Comparison of ENCODE assay signal across 8 mouse cellular contexts in the genomic region with DNA sequence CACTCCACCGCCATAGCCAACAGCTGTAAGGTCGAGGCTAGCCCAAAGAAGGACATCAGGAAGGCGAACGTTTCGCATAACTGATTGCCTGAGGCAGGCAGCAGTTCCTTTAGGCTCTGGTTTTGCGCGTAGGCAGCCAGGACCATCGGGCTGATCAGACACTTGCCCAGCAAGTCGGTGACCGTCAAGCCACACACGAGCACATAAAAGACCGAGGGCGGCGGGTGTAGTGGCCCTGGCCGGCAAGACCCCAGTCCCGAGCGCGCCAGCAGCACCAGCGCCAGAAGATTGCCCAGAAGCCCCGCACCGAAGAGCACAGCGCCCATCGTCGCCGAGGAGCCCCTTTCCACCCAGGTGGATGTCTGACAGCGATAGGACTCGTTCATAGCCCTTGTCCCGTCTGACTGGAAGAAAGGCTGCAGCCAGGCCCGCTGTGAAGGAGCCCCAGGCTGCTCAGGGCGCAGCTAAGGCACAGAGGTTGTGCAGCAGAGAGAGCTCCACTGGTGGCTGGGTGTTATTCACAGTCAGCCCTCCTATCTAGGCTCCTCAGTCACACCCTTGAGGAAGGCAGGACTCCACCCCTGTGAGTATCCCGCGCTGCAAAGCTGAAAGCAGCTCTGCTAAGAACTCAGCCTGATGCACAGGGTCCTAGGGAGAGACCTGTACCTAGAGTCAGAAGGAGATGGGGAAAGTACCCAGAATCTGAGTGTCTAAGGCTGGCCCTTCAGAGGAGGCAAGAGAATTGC. TPM values are rescaled to one million over a fixed set of nuclear protein-coding genes. Genes with fewer than 3 reads are reported as not detected.
DNase-seq lines count a peak whose midpoint lies in the region; ATAC-seq and TF ChIP-seq lines count a peak whose summit lies in the region.

A gene (minus strand): TSS at position 508 of the 746 bp plus-strand sequence.

- peak within 1 kb of the TSS; percentile 31 for H3K4me3 ChIP-seq in left cerebral cortex, adult 2 months
- peak within 1 kb of the TSS; percentile 20 for H3K4me3 ChIP-seq in intestine, embryonic 14.5 days (ENCODE audit: low read depth, low read length)
- peak within 1 kb of the TSS; percentile 35 for H3K4me3 ChIP-seq in neural tube, embryonic 13.5 days

- intact Hi-C loops in left cerebral cortex, adult 2 months (cut with DNase I) = no loop called here

- H3K9ac ChIP-seq in intestine, embryonic 14.5 days (ENCODE audit: low read length) = no peak within 1 kb of the TSS
- peak within 1 kb of the TSS; percentile 59 for H3K9ac ChIP-seq in neural tube, embryonic 13.5 days

- peak within 1 kb of the TSS; percentile 53 for H3K4me2 ChIP-seq in intestine, embryonic 14.5 days (ENCODE audit: low read length)
- peak within 1 kb of the TSS; percentile 59 for H3K4me2 ChIP-seq in neural tube, embryonic 13.5 days

- no peaks in the 10 kb centered on the region; the same call in 1 of the 2 replicates for H3K4me1 ChIP-seq in intestine, embryonic 14.5 days (replicated peaks; ENCODE audit: control insufficient read depth, insufficient read depth, low read length)
- H3K4me1 ChIP-seq in neural tube, embryonic 13.5 days (replicated peaks) = peaks cover 8% of the 10 kb centered on the region

- TF ChIP-seq CTCF in left cerebral cortex, adult 2 months (IDR thresholded peaks at IDR 0.05) = no peak

- under 1% methylated on average over 32 of the region's 32 CpGs for WGBS in intestine, embryonic 14.5 days
- WGBS in neural tube, embryonic 13.5 days = under 1% methylated on average over 32 of the region's 32 CpGs

- no peaks in the 10 kb centered on the region for H3K36me3 ChIP-seq in intestine, embryonic 14.5 days (ENCODE audit: control insufficient read depth, insufficient read depth, low read length)
- no peaks in the 10 kb centered on the region for H3K36me3 ChIP-seq in neural tube, embryonic 13.5 days

- peak; percentile 60 for ATAC-seq in intestine, embryonic 14.5 days (replicated peaks; ENCODE audit: low FRiP score, low TSS enrichment, low read depth)
- ATAC-seq in neural tube, embryonic 13.5 days (ENCODE audit: low read depth) = peak; percentile 60; the same call in 1 of the 2 replicates

- H3K9me3 ChIP-seq in intestine, embryonic 14.5 days (ENCODE audit: control insufficient read depth, low read length) = no peaks in the 10 kb centered on the region
- H3K9me3 ChIP-seq in neural tube, embryonic 13.5 days = no peaks in the 10 kb centered on the region

- no peak for DNase-seq in left cerebral cortex, adult 2 months (ENCODE audit: extremely low spot score in 1 of 2, low spot score in 2 of 2)
- no peak for DNase-seq in left cerebral cortex, adult 9 months (ENCODE audit: low spot score in 2 of 2)
- peak; percentile 36 for DNase-seq in embryo, embryonic 9.5 days (ENCODE audit: extremely low spot score)
- peak; percentile 66 for DNase-seq in intestine, embryonic 14.5 days (ENCODE audit: low spot score)
- DNase-seq in layer of hippocampus, postnatal 10 days (ENCODE audit: low spot score in 2 of 2) = no peak
- no peak for DNase-seq in adrenal gland, postnatal 36 days
- no peak for DNase-seq in cerebellum, adult 18-20 months

- H3K27me3 ChIP-seq in intestine, embryonic 14.5 days (replicated peaks; ENCODE audit: control insufficient read depth, insufficient read depth, low read length) = peaks cover 25% of the 10 kb centered on the region
- peaks cover 32% of the 10 kb centered on the region for H3K27me3 ChIP-seq in neural tube, embryonic 13.5 days

- no peak within 1 kb of the TSS for H3K27ac ChIP-seq in left cerebral cortex, adult 2 months
- no peak within 1 kb of the TSS for H3K27ac ChIP-seq in intestine, embryonic 14.5 days (ENCODE audit: low read depth)
- no peak within 1 kb of the TSS for H3K27ac ChIP-seq in neural tube, embryonic 13.5 days (replicated peaks)

RNA-seq across cellular contexts. Expression of the gene that starts here (rescaled TPM):
- under 1 TPM; 0.70 to 0.72 TPM for total RNA-seq in left cerebral cortex, adult 2 months (2021)
- polyA plus RNA-seq in intestine, embryonic 14.5 days (2014; fragmentation: Nextera tagmentation; extraction: Ambion mirVana) = not detected in 2 replicates
- 0.47 and 0.53 TPM in 2 replicates for polyA plus RNA-seq in neural tube, embryonic 13.5 days (2015; fragmentation: Nextera tagmentation; extraction: Ambion mirVana)
- under 1 TPM; 0.30 to 0.42 TPM for total RNA-seq in layer of hippocampus, postnatal 10 days (2021)
- total RNA-seq in adrenal gland, postnatal 36 days (2021) = not detected

Comparison
In these comparisons a context has a peak if more than half of its experiments do, and no peak if none do; other contexts are left out.
1. Peak in DNase-seq, ATAC-seq, H3K4me3 ChIP-seq and H3K4me2 ChIP-seq in intestine, embryonic 14.5 days; RNA of the gene not detected or under 1 TPM.
2. Peak in ATAC-seq, H3K4me3 ChIP-seq, H3K9ac ChIP-seq and H3K4me2 ChIP-seq in neural tube, embryonic 13.5 days; RNA of the gene not detected or under 1 TPM.